Mouse (Mus musculus): ENCODE measurements at regions not wholly inside any gene's neighbourhood (a gene's known extent, or its start where the extent isn't known, plus 50 kb on each side); places are given as distances from the start of the nearest gene placed in this dataset.
"Not testable (repeated sequence)": the region's sequence is repeated elsewhere in the genome, so short reads cannot be mapped to it uniquely, and the experiment has no call there.

DNA sequence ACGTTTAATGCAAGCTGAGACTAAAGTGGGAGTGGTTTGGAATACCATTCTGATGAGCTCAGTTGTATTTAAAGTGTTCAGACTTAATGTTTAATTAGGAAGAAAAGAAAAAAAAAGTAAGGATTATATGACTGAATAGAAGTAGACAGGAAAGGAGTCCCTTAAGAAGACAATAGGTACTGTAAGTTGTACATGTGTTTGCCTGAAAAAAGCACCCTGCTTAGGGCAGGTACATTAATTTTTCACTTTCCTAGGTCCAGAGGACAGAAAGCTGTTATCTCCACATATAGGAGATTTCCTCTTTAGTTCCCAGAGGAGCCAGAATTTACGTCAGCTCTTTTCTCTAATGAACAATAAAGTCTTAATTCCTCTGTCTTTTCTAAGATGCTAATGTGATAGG, 58.5 kb downstream of the Olfr987 start:
- no peak for DNase-seq (ENCODE audit: low spot score in 2 of 2)

DNA sequence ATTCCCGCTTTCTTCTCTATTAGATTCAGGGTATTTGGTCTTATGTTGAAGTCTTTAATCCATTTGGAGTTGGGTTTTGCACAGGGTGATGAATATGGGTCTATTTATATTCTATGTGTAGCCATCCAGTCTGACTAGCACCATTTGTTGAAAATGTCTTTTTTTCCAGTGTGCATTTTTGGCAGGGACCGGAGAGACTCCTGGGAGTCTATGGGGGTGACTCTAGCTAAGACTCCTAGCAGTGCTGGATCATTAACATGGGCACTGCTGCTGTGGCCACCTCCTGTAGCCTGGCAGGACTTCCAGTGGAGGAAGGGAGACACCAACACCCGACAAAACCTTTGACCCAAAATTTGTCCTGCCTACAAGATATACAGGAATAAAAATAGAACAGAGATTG, 61.0 kb downstream of the Olfr987 start:
- DNase-seq (ENCODE audit: low spot score in 2 of 2) = peak in 1 of 2 experiments; percentile 16

DNA sequence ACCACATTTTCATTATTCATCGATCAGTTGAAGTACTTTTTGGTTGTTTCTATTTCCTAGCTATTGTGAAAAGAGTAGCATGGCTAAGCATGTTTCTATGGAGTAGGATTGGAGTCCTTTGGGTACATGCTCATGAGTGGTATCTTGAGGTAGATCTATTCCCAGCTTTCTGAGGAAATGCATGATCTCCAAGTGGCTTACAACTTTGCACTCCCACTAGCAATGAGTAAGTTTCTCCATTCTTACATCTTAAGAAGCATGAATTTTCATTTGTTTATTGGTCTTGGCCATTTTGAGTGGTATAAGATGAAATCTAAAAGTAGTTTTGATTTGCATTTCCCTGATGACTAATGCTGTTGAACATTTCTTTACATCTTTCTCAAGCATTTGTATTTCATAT, 61.7 kb downstream of the Olfr987 start:
- no peak for DNase-seq (ENCODE audit: low spot score in 2 of 2)

DNA sequence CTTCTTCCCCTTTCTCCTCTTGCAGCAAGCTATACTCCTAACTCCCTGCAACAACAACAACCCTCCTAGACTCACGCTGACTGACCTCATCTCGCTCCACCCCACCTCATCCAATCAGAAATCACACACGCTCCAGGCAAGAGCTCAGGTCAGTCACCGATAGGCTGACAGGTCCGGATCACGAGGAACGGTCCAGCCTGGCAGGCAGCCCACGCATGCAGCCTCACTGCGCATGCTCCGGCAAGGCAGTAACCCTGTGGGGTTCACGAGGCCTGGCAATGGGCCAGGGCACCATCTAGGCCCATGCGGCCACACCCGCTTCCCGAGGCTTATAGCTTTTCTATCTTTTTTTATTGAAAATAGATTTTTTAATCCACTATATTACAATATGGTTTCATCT, 69.8 kb upstream of the Lrrc55 start:
- DNase-seq (ENCODE audit: low spot score in 2 of 2) = not testable (repeated sequence)

DNA sequence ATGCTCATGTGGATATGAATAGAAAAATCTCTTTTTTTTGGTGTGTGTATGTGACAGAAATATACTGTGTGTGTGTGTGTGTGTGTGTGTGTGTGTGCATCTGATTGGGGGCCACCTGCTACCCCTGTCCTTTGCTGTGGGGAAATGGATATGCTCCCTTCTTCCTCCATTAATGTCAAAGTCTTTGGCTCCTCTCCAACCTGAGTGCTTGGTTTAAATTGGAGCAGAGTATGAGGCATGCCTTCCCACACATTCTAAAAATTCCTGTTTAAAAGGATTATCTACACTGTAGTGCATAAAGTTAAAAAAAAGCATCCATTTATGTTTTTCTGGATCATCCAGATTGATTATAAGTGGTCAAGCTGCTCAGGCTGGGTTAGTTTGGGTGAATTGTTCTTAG, 68.7 kb upstream of the Lrrc55 start:
- no peak for DNase-seq (ENCODE audit: low spot score in 2 of 2)

DNA sequence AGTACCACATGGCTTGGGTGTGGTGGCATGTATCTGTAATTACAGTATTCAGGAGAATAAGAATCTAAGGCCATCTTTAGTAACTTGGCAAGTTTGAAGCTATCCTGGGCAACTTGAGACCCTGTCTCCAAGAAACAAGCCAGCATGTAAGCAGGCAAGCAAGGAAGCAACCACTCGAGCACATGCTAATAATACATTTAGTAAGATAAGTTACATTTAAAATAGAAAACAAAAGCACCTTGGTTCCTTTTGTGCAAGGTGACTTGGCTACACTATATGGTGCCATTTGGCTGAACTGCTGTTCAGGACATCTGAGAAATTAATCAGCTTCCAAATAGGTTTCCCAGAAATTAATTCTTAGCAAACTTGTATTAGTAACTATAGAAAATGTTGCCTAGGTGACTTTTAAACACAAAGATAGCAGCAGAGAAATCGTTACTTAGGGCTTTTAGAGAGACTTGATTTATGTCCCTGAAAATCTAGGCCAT, 68.1 kb upstream of the Lrrc55 start:
- DNase-seq (ENCODE audit: low spot score in 2 of 2) = no peak

DNA sequence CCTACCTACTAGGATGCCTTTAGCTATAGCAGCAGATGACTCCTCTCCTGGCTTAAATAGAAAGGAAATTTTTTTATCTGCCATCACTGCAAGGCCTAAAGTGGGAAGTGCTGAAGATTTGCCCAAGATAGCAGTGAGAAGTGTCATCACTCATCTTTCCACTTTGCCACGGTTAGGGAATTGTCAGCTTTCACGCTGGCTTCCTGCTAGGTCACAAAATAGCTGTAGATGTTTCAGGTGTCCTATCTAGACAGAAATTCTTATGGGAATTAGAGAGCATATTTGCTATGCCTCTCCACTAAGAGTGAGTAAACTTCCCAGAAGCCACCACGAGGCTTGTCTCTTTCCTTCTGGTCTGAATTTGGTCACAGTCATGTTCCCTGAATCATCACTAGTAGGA, 60.4 kb upstream of the Lrrc55 start:
- DNase-seq (ENCODE audit: low spot score in 2 of 2) = no peak

DNA sequence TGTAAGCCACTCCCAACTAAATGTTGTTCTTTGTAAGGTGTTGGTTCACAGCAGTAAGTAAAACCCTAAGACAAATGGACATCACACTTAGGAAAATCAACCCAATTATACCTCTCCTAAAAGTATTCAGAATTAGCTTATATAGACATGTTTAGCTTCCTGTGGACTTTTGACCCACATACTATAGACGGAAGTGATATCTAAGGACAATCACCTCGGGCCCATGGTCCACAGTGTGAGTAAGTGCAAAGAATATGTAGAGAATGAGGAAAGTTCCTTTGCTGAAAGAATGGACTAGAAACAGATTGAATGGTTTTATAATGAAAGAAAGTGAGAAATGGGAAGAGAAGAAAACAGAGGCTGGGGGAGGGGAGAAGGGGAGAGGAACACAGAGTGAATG, 58.6 kb upstream of the Lrrc55 start:
- no peak for DNase-seq (ENCODE audit: low spot score in 2 of 2)

DNA sequence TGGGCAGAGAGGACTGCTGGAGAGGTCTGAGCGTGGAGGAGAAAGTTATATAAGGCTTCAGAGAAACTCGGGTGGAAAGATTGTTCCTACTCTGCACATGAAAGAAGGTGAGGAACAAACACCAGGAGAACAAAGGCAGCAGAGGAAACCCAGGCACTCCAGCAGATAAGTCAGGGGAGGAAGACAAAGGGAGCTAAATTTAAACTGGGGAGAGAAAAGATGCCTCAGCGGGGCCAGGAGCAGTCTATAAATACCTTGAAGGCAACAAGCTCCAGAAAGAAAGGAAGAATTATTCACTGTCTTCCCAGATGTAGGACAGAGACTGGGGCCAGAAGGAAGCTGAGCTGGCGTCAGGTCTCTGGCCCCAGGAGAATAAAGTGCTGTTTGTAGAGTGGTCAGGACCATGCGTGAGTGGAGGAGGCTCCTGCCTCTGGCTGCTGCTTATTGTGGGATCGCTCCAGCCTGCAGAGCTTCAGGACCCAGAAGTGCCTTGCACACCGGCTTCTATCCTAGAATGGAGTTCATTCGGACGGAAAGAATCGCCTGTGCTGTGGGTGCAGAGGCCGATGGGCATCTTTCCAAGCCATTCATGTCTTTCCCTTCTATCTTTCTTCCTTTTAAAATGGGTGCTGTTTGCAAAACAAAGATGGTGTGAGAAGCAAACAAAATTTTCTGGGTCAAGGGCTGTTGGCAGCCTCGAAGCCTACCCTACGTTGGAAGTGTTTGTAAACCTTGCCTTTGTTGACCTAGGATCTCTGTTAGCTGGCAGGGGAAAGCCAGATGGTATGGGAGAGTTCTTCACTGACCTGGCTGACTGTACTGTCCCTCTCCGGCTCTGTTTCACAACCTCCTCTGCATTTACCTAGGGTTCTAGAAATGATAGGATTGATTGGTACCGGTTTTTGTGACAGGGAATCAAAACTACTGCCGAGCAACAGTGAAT, 55.6 kb upstream of the Lrrc55 start:
- no peak for DNase-seq (ENCODE audit: low spot score in 2 of 2)

DNA sequence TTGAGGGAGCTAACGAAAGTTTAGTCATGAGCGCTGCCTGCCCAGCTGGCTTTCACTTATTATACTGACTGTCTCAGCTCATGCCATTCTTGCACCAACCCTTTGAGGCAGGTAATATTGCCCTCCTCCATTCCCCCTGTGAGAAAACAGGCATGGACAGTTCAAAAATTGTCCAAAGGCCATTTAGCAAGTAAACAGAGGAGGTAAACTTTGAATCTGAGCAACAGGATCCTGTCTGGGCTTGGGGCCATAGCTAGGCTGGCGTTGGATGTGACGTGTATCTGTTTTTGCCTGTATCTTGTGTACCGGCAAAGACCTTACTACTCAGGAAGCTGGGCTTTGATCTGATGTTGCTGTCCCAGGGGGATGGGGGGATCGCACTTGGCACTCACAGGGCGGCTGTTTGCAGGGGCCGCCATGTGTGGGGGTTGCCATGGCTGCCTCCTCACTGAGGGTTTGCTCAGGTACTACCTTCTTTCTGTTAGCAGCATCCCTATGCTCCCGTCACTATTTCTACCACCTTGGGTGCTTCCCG, 53.1 kb upstream of the Lrrc55 start:
- DNase-seq (ENCODE audit: low spot score in 2 of 2) = no peak
